Mouse (Mus musculus): ENCODE results near the gene Cxcr2.

GRCm38 (mm10) chr1:74167136-74167535 lies 13.3 kb downstream of the Cxcr2 start:
- TF ChIP-seq POLR2A (IDR thresholded peaks at IDR 0.05; ENCODE audit: low read depth, low read length) (no peak), CTCF (IDR thresholded peaks at IDR 0.05; ENCODE audit: extremely low read depth, insufficient read length, insufficient replicate concordance, low read depth, low read length) (no peak)
